Mouse (Mus musculus) erythroid progenitor cell, adult 5-6 weeks (primary cell): ENCODE data around the gene Olfr669. TPM values are rescaled to one million over a fixed set of nuclear protein-coding genes. Genes with fewer than 3 reads are reported as not detected.
"Not testable (repeated sequence)": the region's sequence is repeated elsewhere in the genome, so short reads cannot be mapped to it uniquely, and the experiment has no call there.

Experiments
- ATAC-seq: replicated peaks from 2 replicates; pipeline ENCODE4 v1.8.0; 2016; ENCODE audit warnings: moderate number of reproducible peaks, mild to moderate bottlenecking, moderate TSS enrichment, inconsistent platforms; ENCODE audit not compliant: poor library complexity, low FRiP score, severe bottlenecking
- total RNA-seq, 2 experiments: library from RNA; stranded (forward) in 1 of 2; stranded (reverse) in 1 of 2; fragments of 150-400 nt in 1 of 2; fragments of 186-747, 209-891 nt in 1 of 2; gene quantifications; 2 replicates each; pipeline versions ENCODE4 v1.2.3 to v1.2.4; 2015 to 2017; ENCODE audit warnings: low replicate concordance in 2 of 2

The Olfr669 gene
- total RNA-seq (2015; ENCODE audit: low replicate concordance): not detected in 2 replicates
- total RNA-seq (2017; ENCODE audit: low replicate concordance): not detected in 2 replicates

DNA sequence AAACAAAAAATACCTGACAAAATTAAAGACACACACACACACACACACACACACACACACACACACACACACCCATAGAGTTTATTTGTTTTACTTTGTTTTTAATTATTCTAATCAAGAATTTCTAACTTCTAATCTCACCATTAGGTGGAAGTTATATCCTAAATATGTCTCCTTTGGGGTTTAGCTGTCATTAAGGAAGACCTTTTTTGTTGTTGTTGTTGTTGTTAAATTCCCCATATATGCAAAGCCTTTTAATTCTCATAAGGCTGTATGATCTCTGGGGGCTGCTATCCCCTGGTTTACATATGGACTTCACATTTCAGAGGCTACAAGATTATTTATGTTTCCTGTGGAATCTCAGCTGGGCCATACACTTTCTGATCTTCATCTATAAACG is at the start of gene Olfr669:
TSS of gene Olfr669 (plus strand) at position 301 of the 400 bp plus-strand sequence.
- no peak for ATAC-seq

DNA sequence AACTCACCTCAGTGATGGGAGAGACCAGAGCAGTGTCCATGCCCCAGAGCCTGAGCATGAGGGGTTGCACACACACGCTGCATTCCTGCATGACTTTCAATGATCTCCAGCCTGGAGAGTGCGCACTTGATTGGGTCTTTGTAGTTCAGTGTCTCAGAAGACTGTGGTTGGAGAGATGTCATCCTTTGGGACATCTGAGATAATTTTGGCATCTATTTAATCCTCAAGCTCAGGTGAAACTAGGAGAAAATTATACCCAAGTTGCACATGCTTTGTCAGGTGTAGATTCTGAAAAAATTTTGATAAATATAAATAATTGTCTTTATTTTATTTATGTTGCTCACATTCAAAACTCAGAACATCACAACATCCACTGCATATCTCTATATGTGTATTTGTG is 38.2 kb upstream of the Olfr669 start, which contains the start of gene Olfr666:
TSS of gene Olfr666 (minus strand) at position 101 of the 400 bp plus-strand sequence.
- no peak for ATAC-seq

DNA sequence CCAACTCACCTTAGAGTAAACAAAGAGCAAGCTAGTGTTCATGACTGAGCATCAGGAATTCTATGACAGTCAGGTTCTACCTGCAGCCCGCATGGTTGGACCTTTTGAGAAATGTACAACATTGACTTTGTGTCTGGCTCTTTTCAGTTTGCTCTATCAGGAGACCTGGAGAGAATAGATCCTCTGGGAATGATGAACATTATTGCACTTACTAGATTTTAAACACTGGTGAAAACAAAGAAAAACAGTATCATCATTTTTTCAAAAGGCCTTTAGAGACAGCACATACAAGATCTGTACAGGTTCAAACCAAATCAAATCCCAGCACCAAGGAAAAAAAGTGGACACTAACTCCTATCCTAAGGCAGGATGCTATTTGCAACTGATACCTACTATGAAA is 12.7 kb upstream of the Olfr669 start, which contains the start of gene Olfr667:
TSS of gene Olfr667 (minus strand) at position 101 of the 400 bp plus-strand sequence.
- ATAC-seq: no peak

DNA sequence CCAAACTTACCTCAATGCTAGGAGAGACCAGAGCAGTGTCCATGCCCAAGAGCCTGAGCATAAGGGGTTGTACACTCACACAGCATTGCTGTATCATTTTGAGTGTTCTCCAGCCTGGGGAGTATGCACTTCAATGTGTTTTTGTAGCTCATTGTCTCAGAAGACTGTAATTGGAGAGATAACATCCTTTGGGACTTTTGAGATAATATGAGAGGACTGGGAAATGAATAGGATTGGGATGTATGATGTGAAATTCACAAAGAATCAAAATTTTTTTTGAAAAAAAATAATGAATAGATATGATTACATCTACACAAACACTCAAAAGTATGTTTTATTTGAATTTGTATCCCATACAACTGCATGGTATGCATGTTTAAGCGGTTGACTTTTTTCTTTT is 6.1 kb upstream of the Olfr669 start, which contains the start of gene Olfr668:
TSS of gene Olfr668 (minus strand) at position 101 of the 400 bp plus-strand sequence.
- ATAC-seq: no peak

DNA sequence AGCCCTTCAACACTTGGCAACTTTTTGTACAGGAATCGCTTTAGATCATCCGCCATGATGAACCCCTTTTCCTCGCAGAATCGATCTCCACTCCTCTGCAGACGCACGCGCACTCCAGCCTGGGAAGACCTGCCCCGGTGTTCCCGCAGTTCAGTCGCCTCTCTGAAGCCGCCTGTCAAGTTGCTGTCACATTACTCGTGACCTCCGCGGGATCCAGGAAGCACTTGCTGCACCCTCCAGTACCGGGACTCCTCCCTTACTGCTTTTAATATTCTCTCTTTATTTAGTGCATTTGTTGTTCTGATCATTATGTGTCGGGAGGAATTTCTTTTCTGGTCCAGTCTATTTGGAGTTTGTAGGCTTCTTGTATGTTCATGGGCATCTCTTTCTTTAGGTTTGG is 16.2 kb downstream of the Olfr669 start:
- ATAC-seq: peak; percentile 73

DNA sequence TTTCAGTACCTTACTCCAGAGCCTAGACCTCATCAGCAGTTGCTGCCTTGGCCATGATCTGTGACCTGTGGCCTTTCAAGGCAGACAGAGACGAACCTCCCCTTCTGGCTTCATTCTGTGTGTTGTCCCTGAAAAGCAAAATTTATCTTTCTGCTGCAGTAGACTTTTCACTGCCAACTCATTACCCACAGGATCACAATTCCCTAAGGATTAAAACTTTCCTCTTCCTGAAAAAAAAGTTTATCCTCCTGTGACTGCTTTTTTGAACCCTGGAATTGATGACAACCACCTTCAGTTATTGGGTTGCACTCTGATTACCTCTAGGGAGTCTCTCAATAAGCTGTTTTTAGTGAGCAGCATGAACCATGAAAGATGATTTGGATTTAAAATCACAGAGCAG is 28.5 kb downstream of the Olfr669 start, which contains the start of gene Olfr670:
TSS of gene Olfr670 (minus strand) at position 101 of the 400 bp plus-strand sequence.
- ATAC-seq: no peak

DNA sequence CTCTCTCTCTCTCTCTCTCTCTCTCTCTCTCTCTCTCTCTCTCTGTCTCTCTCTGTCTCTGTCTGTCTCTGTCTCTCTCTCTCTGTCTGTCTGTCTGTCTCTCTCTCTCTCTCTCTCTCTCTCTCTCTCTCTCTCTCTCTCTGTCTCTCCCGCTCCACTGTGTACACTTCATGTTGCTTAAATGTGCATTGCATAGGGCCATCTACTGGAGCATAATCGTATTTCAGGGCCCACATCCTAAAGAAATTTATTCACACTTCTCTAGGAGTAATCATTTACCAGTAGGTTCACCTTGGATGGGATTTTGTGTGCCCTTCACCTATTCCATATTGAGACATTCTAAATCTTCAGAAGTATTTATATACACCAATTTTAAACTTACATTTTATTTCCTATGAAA is 38.5 kb downstream of the Olfr669 start:
- not testable (repeated sequence) for ATAC-seq

DNA sequence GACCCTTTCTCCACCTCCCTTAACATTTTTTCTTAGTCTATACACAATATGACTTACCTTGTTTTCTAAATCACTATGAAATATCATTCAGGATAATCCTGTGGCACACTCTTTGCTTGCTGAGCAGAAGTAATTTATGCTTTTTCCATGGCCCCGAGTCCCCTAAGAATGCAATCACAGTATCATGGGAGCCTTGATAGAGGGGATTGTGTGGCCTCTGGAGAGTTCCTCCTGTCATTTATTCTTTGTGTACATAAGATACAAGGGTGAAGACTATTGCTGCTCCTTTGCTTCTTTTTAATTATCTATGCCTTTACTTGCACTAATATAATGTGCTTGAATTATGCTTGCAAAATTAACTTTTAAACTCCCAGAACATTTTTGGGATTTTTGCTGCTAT is 45.0 kb downstream of the Olfr669 start, which contains the start of gene Olfr671:
TSS of gene Olfr671 (minus strand) at position 101 of the 400 bp plus-strand sequence.
- no peak for ATAC-seq

Other genes with a start within 250 kb of the Olfr669 start
- gene Olfr661, start 247.7 kb upstream of the Olfr669 start, total RNA-seq (2015; ENCODE audit: low replicate concordance): not detected in 2 replicates
- gene Olfr661, start 247.7 kb upstream of the Olfr669 start, total RNA-seq (2017; ENCODE audit: low replicate concordance): not detected in 2 replicates
- not detected in 2 replicates for gene Usp17le, start 156.8 kb upstream of the Olfr669 start, total RNA-seq (2015; ENCODE audit: low replicate concordance)
- not detected in 2 replicates for gene Usp17le, start 156.8 kb upstream of the Olfr669 start, total RNA-seq (2017; ENCODE audit: low replicate concordance)
- gene Usp17lb, start 91.6 kb upstream of the Olfr669 start, total RNA-seq (2015; ENCODE audit: low replicate concordance): not detected in 2 replicates
- not detected in 2 replicates for gene Usp17lb, start 91.6 kb upstream of the Olfr669 start, total RNA-seq (2017; ENCODE audit: low replicate concordance)
- not detected in 2 replicates for gene Usp17la, start 77.2 kb upstream of the Olfr669 start, total RNA-seq (2015; ENCODE audit: low replicate concordance)
- gene Usp17la, start 77.2 kb upstream of the Olfr669 start, total RNA-seq (2017; ENCODE audit: low replicate concordance): not detected in 2 replicates
- gene Olfr665, start 56.2 kb upstream of the Olfr669 start, total RNA-seq (2015; ENCODE audit: low replicate concordance): 2.1 TPM in 1 of 2 replicates, not detected in the other
- gene Olfr665, start 56.2 kb upstream of the Olfr669 start, total RNA-seq (2017; ENCODE audit: low replicate concordance): not detected in 2 replicates
- gene Olfr666, start 38.3 kb upstream of the Olfr669 start, total RNA-seq (2015; ENCODE audit: low replicate concordance): not detected in 2 replicates
- not detected in 2 replicates for gene Olfr666, start 38.3 kb upstream of the Olfr669 start, total RNA-seq (2017; ENCODE audit: low replicate concordance)
- gene Olfr667, start 12.8 kb upstream of the Olfr669 start, total RNA-seq (2015; ENCODE audit: low replicate concordance): not detected in 2 replicates
- not detected in 2 replicates for gene Olfr667, start 12.8 kb upstream of the Olfr669 start, total RNA-seq (2017; ENCODE audit: low replicate concordance)
- gene Olfr668, start 6.2 kb upstream of the Olfr669 start, total RNA-seq (2015; ENCODE audit: low replicate concordance): not detected in 2 replicates
- not detected in 2 replicates for gene Olfr668, start 6.2 kb upstream of the Olfr669 start, total RNA-seq (2017; ENCODE audit: low replicate concordance)
- gene Olfr670, start 28.4 kb downstream of the Olfr669 start, total RNA-seq (2015; ENCODE audit: low replicate concordance): not detected in 2 replicates
- not detected in 2 replicates for gene Olfr670, start 28.4 kb downstream of the Olfr669 start, total RNA-seq (2017; ENCODE audit: low replicate concordance)
- not detected in 2 replicates for gene Olfr671, start 44.9 kb downstream of the Olfr669 start, total RNA-seq (2015; ENCODE audit: low replicate concordance)
- not detected in 2 replicates for gene Olfr671, start 44.9 kb downstream of the Olfr669 start, total RNA-seq (2017; ENCODE audit: low replicate concordance)
- gene Olfr672, start 67.8 kb downstream of the Olfr669 start, total RNA-seq (2015; ENCODE audit: low replicate concordance): not detected in 2 replicates
- not detected in 2 replicates for gene Olfr672, start 67.8 kb downstream of the Olfr669 start, total RNA-seq (2017; ENCODE audit: low replicate concordance)
- gene Olfr675, start 94.2 kb downstream of the Olfr669 start, total RNA-seq (2015; ENCODE audit: low replicate concordance): not detected in 2 replicates
- gene Olfr675, start 94.2 kb downstream of the Olfr669 start, total RNA-seq (2017; ENCODE audit: low replicate concordance): not detected in 2 replicates
- gene Olfr676, start 98.5 kb downstream of the Olfr669 start, total RNA-seq (2015; ENCODE audit: low replicate concordance): not detected in 2 replicates
- not detected in 2 replicates for gene Olfr676, start 98.5 kb downstream of the Olfr669 start, total RNA-seq (2017; ENCODE audit: low replicate concordance)
- not detected in 2 replicates for gene Olfr677, start 117.1 kb downstream of the Olfr669 start, total RNA-seq (2015; ENCODE audit: low replicate concordance)
- gene Olfr677, start 117.1 kb downstream of the Olfr669 start, total RNA-seq (2017; ENCODE audit: low replicate concordance): not detected in 2 replicates
- gene Olfr678, start 130.2 kb downstream of the Olfr669 start, total RNA-seq (2015; ENCODE audit: low replicate concordance): not detected in 2 replicates
- gene Olfr678, start 130.2 kb downstream of the Olfr669 start, total RNA-seq (2017; ENCODE audit: low replicate concordance): not detected in 2 replicates
- not detected in 2 replicates for gene Olfr679, start 147.0 kb downstream of the Olfr669 start, total RNA-seq (2015; ENCODE audit: low replicate concordance)
- not detected in 2 replicates for gene Olfr679, start 147.0 kb downstream of the Olfr669 start, total RNA-seq (2017; ENCODE audit: low replicate concordance)
- gene Olfr680-ps1, start 158.6 kb downstream of the Olfr669 start, total RNA-seq (2015; ENCODE audit: low replicate concordance): not detected in 2 replicates
- gene Olfr680-ps1, start 158.6 kb downstream of the Olfr669 start, total RNA-seq (2017; ENCODE audit: low replicate concordance): not detected in 2 replicates
- not detected in 2 replicates for gene Olfr681, start 182.6 kb downstream of the Olfr669 start, total RNA-seq (2015; ENCODE audit: low replicate concordance)
- not detected in 2 replicates for gene Olfr681, start 182.6 kb downstream of the Olfr669 start, total RNA-seq (2017; ENCODE audit: low replicate concordance)
- gene Olfr683, start 212.8 kb downstream of the Olfr669 start, total RNA-seq (2015; ENCODE audit: low replicate concordance): not detected in 2 replicates
- not detected in 2 replicates for gene Olfr683, start 212.8 kb downstream of the Olfr669 start, total RNA-seq (2017; ENCODE audit: low replicate concordance)
- not detected in 2 replicates for gene Olfr684, start 229.4 kb downstream of the Olfr669 start, total RNA-seq (2015; ENCODE audit: low replicate concordance)
- not detected in 2 replicates for gene Olfr684, start 229.4 kb downstream of the Olfr669 start, total RNA-seq (2017; ENCODE audit: low replicate concordance)